Mouse (Mus musculus): ENCODE results near the gene Gm4792. TPM values are rescaled to one million over a fixed set of nuclear protein-coding genes. Genes with fewer than 3 reads are reported as not detected.

Gm4792 gene
- polyA plus RNA-seq (2015; fragmentation: Illumina TruSeq; extraction: RNeasy Lipid Tissue Mini Kit (QIAGEN cat#74804); ENCODE audit: insufficient read depth, low read depth, low replicate concordance), result not detected

GRCm38 (mm10) chr10:94298471-94298870, at the start of gene Gm4792:
TSS of gene Gm4792 (minus strand) at chr10:94298703.

DNA sequence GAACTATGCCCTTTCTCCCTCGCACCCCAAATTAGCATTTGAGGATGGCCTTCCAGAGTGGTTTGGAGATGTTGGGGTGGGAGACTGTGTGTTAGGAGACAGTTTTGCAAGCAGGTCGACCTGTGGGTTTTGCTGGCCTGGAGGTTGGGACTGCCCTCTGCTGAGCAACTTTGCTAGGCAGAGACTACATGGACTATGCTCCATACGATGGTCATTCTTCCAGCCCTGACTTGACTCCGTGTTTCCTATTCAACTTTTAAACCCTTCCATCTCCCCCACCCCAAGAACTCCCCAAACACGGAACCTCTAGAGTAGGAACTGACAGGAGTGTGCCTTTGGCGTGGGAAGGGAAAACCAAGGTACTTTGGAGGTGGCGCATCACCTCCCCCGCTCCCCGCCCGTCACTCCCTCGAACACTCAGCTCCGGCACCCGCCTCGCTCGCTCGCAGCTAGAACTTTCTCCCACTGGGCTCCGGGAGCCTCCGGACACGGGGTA, 13.1 kb upstream of the Gm4792 start, which contains the start of gene Tmcc3:
Tmcc3 (plus strand) TSS at position 439 of the 496 bp plus-strand sequence.

Other genes with a start within 250 kb of the Gm4792 start
- gene Nr2c1, start 150.7 kb downstream of the Gm4792 start, polyA plus RNA-seq (2015; fragmentation: Illumina TruSeq; extraction: RNeasy Lipid Tissue Mini Kit (QIAGEN cat#74804); ENCODE audit: insufficient read depth, low read depth, low replicate concordance), result 1.7 TPM
- gene Ndufa12, start 100.0 kb downstream of the Gm4792 start, polyA plus RNA-seq (2015; fragmentation: Illumina TruSeq; extraction: RNeasy Lipid Tissue Mini Kit (QIAGEN cat#74804); ENCODE audit: insufficient read depth, low read depth, low replicate concordance), result 40.7 TPM
- 6.1 TPM for gene Tmcc3, start 13.2 kb upstream of the Gm4792 start, polyA plus RNA-seq (2015; fragmentation: Illumina TruSeq; extraction: RNeasy Lipid Tissue Mini Kit (QIAGEN cat#74804); ENCODE audit: insufficient read depth, low read depth, low replicate concordance)

All from pancreas, adult 10 weeks (tissue).